Mouse (Mus musculus): ENCODE data around the gene Isoc2b. TPM values are rescaled to one million over a fixed set of nuclear protein-coding genes. Genes with fewer than 3 reads are reported as not detected.

The Isoc2b gene
- total and polyA plus RNA-seq, 3 experiments = 3.9 to 19.5 (median 10.0) TPM

GRCm38 (mm10) chr7:4899649-4900522, 29.8 kb upstream of the Isoc2b start:
- TF ChIP-seq MYC (IDR thresholded peaks at IDR 0.05; ENCODE audit: low read depth, low read length) (no peak), UBTF (IDR thresholded peaks at IDR 0.05; ENCODE audit: low read depth, low read length) (no peak), MAX (IDR thresholded peaks at IDR 0.05; ENCODE audit: low read length) (no peak), SMC3 (IDR thresholded peaks at IDR 0.05; ENCODE audit: low read depth, low read length) (no peak), E2F4 (IDR thresholded peaks at IDR 0.05; ENCODE audit: insufficient replicate concordance, low read depth, low read length) (no peak), USF1 (IDR thresholded peaks at IDR 0.05; ENCODE audit: low read depth, low read length) (no peak), HCFC1 (IDR thresholded peaks at IDR 0.05; ENCODE audit: low read depth, low read length) (no peak), POLR2A (IDR thresholded peaks at IDR 0.05; ENCODE audit: low read depth, low read length) (no peak), ZKSCAN1 (IDR thresholded peaks at IDR 0.05; ENCODE audit: borderline replicate concordance, low read depth, low read length) (no peak), JUND (conservative IDR thresholded peaks at IDR 0.05; ENCODE audit: low read depth, low read length) (no peak), TCF12 (IDR thresholded peaks at IDR 0.05; ENCODE audit: low read depth, low read length) (no peak), KAT2A (IDR thresholded peaks at IDR 0.05; ENCODE audit: insufficient replicate concordance, low read length) (no peak), CHD1 (IDR thresholded peaks at IDR 0.05; ENCODE audit: low read depth, low read length) (no peak), ETS1 (conservative IDR thresholded peaks at IDR 0.05; ENCODE audit: low read depth, low read length) (no peak), MAFK (IDR thresholded peaks at IDR 0.05; ENCODE audit: insufficient replicate concordance, low read length) (no peak), CHD2 (IDR thresholded peaks at IDR 0.05; ENCODE audit: low read length) (no peak), ZNF384 (IDR thresholded peaks at IDR 0.05; ENCODE audit: low read depth, low read length) (no peak)

GRCm38 (mm10) chr7:4898851-4899648, 29.0 kb upstream of the Isoc2b start:
- Histone ChIP-seq H3K4me2 (ENCODE audit: insufficient read depth, low read depth, poor library complexity, severe bottlenecking) (no peak overlapping the region), H3K9ac (ENCODE audit: insufficient read depth, low read depth) (no peak overlapping the region), H3K4me1 (ENCODE audit: control insufficient read depth in 1 of 2, insufficient read depth in 2 of 2) (no peaks in the 10 kb centered on the region), H3K27ac (ENCODE audit: insufficient read depth, low read depth) (no peak overlapping the region), H3K79me2 (replicated peaks; ENCODE audit: control insufficient read depth, extremely low read depth, insufficient read depth, poor library complexity, severe bottlenecking) (no peaks in the 10 kb centered on the region), H3K9me3 (replicated peaks; ENCODE audit: low read length) (peaks cover 3% of the 10 kb centered on the region), H3K36me3 (replicated peaks in 1 of 2; ENCODE audit: control insufficient read depth in 1 of 2, insufficient read depth in 1 of 2, low read length in 1 of 2) (peaks cover 0 to 29% of the 10 kb centered on the region in 2 experiments), H3K4me3 (replicated peaks in 1 of 3; ENCODE audit: low read depth in 2 of 3, low read length in 2 of 3, poor library complexity in 1 of 3) (no peak overlapping the region), H3K27me3 (replicated peaks) (no peaks in the 10 kb centered on the region)
- in situ Hi-C loops (cut with MboI; ENCODE audit: low pct_ligation_motif_present, low pct_unique_long_range_greater_than_20kb, low sequenced_read_pairs) (no loop called here), dilution Hi-C loops (cut with MboI; ENCODE audit: extremely low pct_ligation_motif_present, extremely low pct_unique_long_range_greater_than_20kb, low sequenced_read_pairs) (no loop called here)
- no peak for TF ChIP-seq RAD21 (IDR thresholded peaks at IDR 0.05; ENCODE audit: low read depth, low read length)
- no peak for TF ChIP-seq NRF1 (IDR thresholded peaks at IDR 0.05; ENCODE audit: low read depth, low read length)
- TF ChIP-seq MAZ (IDR thresholded peaks at IDR 0.05; ENCODE audit: low read depth, low read length) = no peak
- TF ChIP-seq USF2 (conservative IDR thresholded peaks at IDR 0.05; ENCODE audit: low read depth, low read length) = no peak
- no peak for TF ChIP-seq EP300 (IDR thresholded peaks at IDR 0.05; ENCODE audit: low read length)
- no peak for TF ChIP-seq POLR2AphosphoS2 (IDR thresholded peaks at IDR 0.05; ENCODE audit: low read depth, low read length)
- TF ChIP-seq RCOR1 (conservative IDR thresholded peaks at IDR 0.05; ENCODE audit: low read depth, low read length) = no peak
- TF ChIP-seq SIN3A (IDR thresholded peaks at IDR 0.05; ENCODE audit: low read length) = no peak
- TF ChIP-seq JUN (IDR thresholded peaks at IDR 0.05; ENCODE audit: insufficient read depth, low read depth, low read length) = no peak
- no peak for TF ChIP-seq UBTF (IDR thresholded peaks at IDR 0.05; ENCODE audit: low read depth, low read length)
- no peak for TF ChIP-seq ELF1 (IDR thresholded peaks at IDR 0.05; ENCODE audit: low read depth, low read length)
- no peak for TF ChIP-seq KAT2A (IDR thresholded peaks at IDR 0.05; ENCODE audit: insufficient replicate concordance, low read length)
- no peak for TF ChIP-seq JUND (conservative IDR thresholded peaks at IDR 0.05; ENCODE audit: low read depth, low read length)
- no peak for TF ChIP-seq USF1 (IDR thresholded peaks at IDR 0.05; ENCODE audit: low read depth, low read length)
- no peak for TF ChIP-seq ZMIZ1 (IDR thresholded peaks at IDR 0.05; ENCODE audit: low read depth, low read length)
- TF ChIP-seq ETS1 (conservative IDR thresholded peaks at IDR 0.05; ENCODE audit: low read depth, low read length) = no peak
- no peak for TF ChIP-seq POLR2A (IDR thresholded peaks at IDR 0.05; ENCODE audit: low read depth, low read length)
- no peak for TF ChIP-seq TBP (conservative IDR thresholded peaks at IDR 0.05; ENCODE audit: low read depth, low read length)
- no peak for DNase-seq (ENCODE audit: extremely low read depth)

More at GRCm38 (mm10) chr7:4899649-4900522, 29.8 kb upstream of the Isoc2b start:
- H3K4me1 ChIP-seq (ENCODE audit: control insufficient read depth in 1 of 2, insufficient read depth in 2 of 2) = no peaks in the 10 kb centered on the region
- peaks cover 0 to 22% of the 10 kb centered on the region in 2 experiments for H3K36me3 ChIP-seq (replicated peaks in 1 of 2; ENCODE audit: control insufficient read depth in 1 of 2, insufficient read depth in 1 of 2, low read length in 1 of 2)
- H3K9me3 ChIP-seq (replicated peaks; ENCODE audit: low read length) = peaks cover 3% of the 10 kb centered on the region
- no peak overlapping the region for H3K4me3 ChIP-seq (replicated peaks in 1 of 3; ENCODE audit: low read depth in 2 of 3, low read length in 2 of 3, poor library complexity in 1 of 3)
- H3K79me2 ChIP-seq (replicated peaks; ENCODE audit: control insufficient read depth, extremely low read depth, insufficient read depth, poor library complexity, severe bottlenecking) = no peaks in the 10 kb centered on the region
- no peak overlapping the region for H3K4me2 ChIP-seq (ENCODE audit: insufficient read depth, low read depth, poor library complexity, severe bottlenecking)
- H3K27ac ChIP-seq (ENCODE audit: insufficient read depth, low read depth) = no peak overlapping the region
- no peak for DNase-seq (ENCODE audit: extremely low read depth)
- H3K27me3 ChIP-seq (replicated peaks) = no peaks in the 10 kb centered on the region
- dilution Hi-C loops (cut with MboI; ENCODE audit: extremely low pct_ligation_motif_present, extremely low pct_unique_long_range_greater_than_20kb, low sequenced_read_pairs) (no loop called here), in situ Hi-C loops (cut with MboI; ENCODE audit: low pct_ligation_motif_present, low pct_unique_long_range_greater_than_20kb, low sequenced_read_pairs) (no loop called here)
- no peak overlapping the region for H3K9ac ChIP-seq (ENCODE audit: insufficient read depth, low read depth)

All from CH12.LX (cell line).